Mouse (Mus musculus) testis, adult 2 months (tissue): Measurements from ENCODE around the gene Gm37240.

Experiments
- CTCF ChIP-seq: fragments of 200-500 bp; IDR thresholded peaks from 2 replicates; pipeline ENCODE4 v1.5.1; 2012; ENCODE audit warnings: low read depth, mild to moderate bottlenecking, inconsistent platforms, low read length, moderate library complexity; ENCODE audit not compliant: control insufficient read depth, insufficient read depth, insufficient replicate concordance
- POLR2A ChIP-seq: fragments of 200-500 bp; IDR thresholded peaks from 2 replicates; pipeline ENCODE4 v1.6.1; 2012; ENCODE audit warnings: low read depth, mild to moderate bottlenecking, inconsistent platforms, low read length, moderate library complexity; ENCODE audit not compliant: control insufficient read depth

DNA sequence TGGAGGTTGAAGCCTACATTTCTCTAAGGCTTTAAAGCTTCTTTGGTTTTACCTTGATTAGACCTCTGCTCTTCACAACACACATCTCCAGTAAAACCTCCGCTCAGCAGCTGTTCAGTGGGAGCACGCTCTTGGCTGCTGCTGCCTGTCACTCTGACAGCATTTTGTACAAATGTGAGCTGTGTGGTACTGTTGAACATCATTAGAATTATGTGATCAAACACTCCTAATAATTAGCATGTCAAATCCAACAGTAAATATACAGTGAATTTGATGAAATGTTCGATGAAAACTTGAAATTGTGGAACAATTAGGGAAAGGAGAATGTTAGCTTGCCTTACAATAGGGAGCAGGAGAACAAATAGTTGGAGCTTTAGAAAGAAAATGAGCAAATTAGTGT lies 32.3 kb downstream of the Gm37240 start:
- TF ChIP-seq POLR2A (no peak), CTCF (no peak)
